Mouse (Mus musculus): ENCODE data around the gene Pptc7.
A peak's percentile ranks its signal among the peaks of the same experiment; 100 is the strongest.

GRCm38 (mm10) chr5:122344260-122344659, 60.1 kb downstream of the Pptc7 start:
- peak; percentile 89; the same call in 1 of the 2 replicates for TF ChIP-seq ZC3H11A (IDR thresholded peaks at IDR 0.05; ENCODE audit: borderline replicate concordance, low read depth, low read length)
- TF ChIP-seq MAFK (IDR thresholded peaks at IDR 0.05; ENCODE audit: insufficient read depth, low read depth, low read length) = peak; percentile 50; the same call in 1 of the 2 replicates
- no peak for TF ChIP-seq CHD2 (IDR thresholded peaks at IDR 0.05; ENCODE audit: low read depth, low read length)
- TF ChIP-seq HCFC1 (IDR thresholded peaks at IDR 0.05; ENCODE audit: borderline replicate concordance, insufficient read depth, low read length) = no peak
- TF ChIP-seq ZNF384 (IDR thresholded peaks at IDR 0.05; ENCODE audit: low read depth, low read length) = no peak
